Mouse (Mus musculus): ENCODE measurements around the gene Rras2.

Rras2 gene

GRCm38 (mm10) chr7:114117444-114117905 is at the start of gene Rras2:
Gene Rras2 (minus strand): TSS chr7:114117781.
- peak; percentile 87 to 88 for DNase-seq

GRCm38 (mm10) chr7:114162975-114163374 is 45.4 kb upstream of the Rras2 start:
- DNase-seq = no peak

GRCm38 (mm10) chr7:114161101-114161500 is 43.5 kb upstream of the Rras2 start:
- no peak for DNase-seq

GRCm38 (mm10) chr7:114157716-114158278 is 40.2 kb upstream of the Rras2 start:
- no peak for DNase-seq

- no peak for DNase-seq
Measured at GRCm38 (mm10) chr7:114156364-114156763, 38.8 kb upstream of the Rras2 start.

GRCm38 (mm10) chr7:114155053-114155865 is 37.7 kb upstream of the Rras2 start:
- peak; percentile 52 to 65 for DNase-seq

GRCm38 (mm10) chr7:114151036-114151780 is 33.6 kb upstream of the Rras2 start:
- DNase-seq = no peak

GRCm38 (mm10) chr7:114149564-114149963 is 32.0 kb upstream of the Rras2 start:
- DNase-seq = no peak

- DNase-seq = peak in 1 of 2 experiments; percentile 49
Measured at GRCm38 (mm10) chr7:114149135-114149534, 31.6 kb upstream of the Rras2 start.

GRCm38 (mm10) chr7:114145841-114146240 is 28.3 kb upstream of the Rras2 start:
- DNase-seq = no peak

GRCm38 (mm10) chr7:114142151-114142798 is 24.7 kb upstream of the Rras2 start:
- no peak for DNase-seq

- no peak for DNase-seq
Measured at GRCm38 (mm10) chr7:114140026-114140425, 22.4 kb upstream of the Rras2 start.

- DNase-seq = no peak
Measured at GRCm38 (mm10) chr7:114139400-114139799, 21.8 kb upstream of the Rras2 start.

GRCm38 (mm10) chr7:114138261-114138660 is 20.7 kb upstream of the Rras2 start:
- DNase-seq = no peak

- no peak for DNase-seq
Measured at GRCm38 (mm10) chr7:114135166-114135565, 17.6 kb upstream of the Rras2 start.

- DNase-seq = no peak
Measured at GRCm38 (mm10) chr7:114133957-114134356, 16.4 kb upstream of the Rras2 start.

GRCm38 (mm10) chr7:114132316-114132715 is 14.7 kb upstream of the Rras2 start:
- no peak for DNase-seq

- DNase-seq = no peak
Measured at GRCm38 (mm10) chr7:114129281-114129680, 11.7 kb upstream of the Rras2 start.

- DNase-seq = no peak
Measured at GRCm38 (mm10) chr7:114118180-114118579, 599 bp upstream of the Rras2 start.

GRCm38 (mm10) chr7:114116711-114117351 is 750 bp downstream of the Rras2 start:
- DNase-seq = peak; percentile 81 to 84

- DNase-seq = no peak
Measured at GRCm38 (mm10) chr7:114115961-114116360, 1.6 kb downstream of the Rras2 start.

GRCm38 (mm10) chr7:114114976-114115375 is 2.6 kb downstream of the Rras2 start:
- no peak for DNase-seq
